Mouse (Mus musculus): ENCODE measurements around the gene Neu3. TPM values are rescaled to one million over a fixed set of nuclear protein-coding genes. Genes with fewer than 3 reads are reported as not detected.

The Neu3 gene
- polyA plus RNA-seq, 1 experiment from 2014 or later = 0.55 TPM

GRCm38 (mm10) chr7:99794096-99794495, 34.1 kb downstream of the Neu3 start:
- Histone ChIP-seq H3K27ac (no peak overlapping the region), H3K36me3 (ENCODE audit: inconsistent target) (no peaks in the 10 kb centered on the region), H3K79me2 (ENCODE audit: inconsistent target) (no peaks in the 10 kb centered on the region), H3K4me3 (ENCODE audit: inconsistent target) (no peak overlapping the region)
- 59% methylated on average over 2 of the region's 2 CpGs for WGBS (ENCODE audit: missing documents)

DNA sequence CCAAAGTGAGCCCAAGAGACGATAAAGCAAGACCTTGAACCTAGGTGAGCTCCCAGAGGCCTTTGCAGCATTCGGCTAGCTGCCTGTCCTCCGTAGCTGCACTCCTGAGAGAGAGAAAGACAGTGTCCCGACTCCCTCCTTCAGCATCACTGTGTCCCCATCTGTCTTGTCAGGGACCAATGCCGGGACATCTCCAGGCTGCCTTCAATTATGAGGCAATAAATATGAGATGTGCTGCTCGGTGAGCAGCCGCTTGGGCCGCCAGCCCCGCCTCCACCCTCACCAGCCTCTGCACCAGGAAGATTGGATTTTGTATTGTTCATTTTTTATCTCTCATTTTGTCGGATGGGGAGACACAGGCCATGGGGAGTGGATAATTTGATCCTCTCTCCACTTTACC, 37.4 kb downstream of the Neu3 start:
- H3K27ac ChIP-seq = no peak overlapping the region
- H3K4me3 ChIP-seq (ENCODE audit: inconsistent target) = no peak overlapping the region
- no peaks in the 10 kb centered on the region for H3K36me3 ChIP-seq (ENCODE audit: inconsistent target)
- WGBS (ENCODE audit: missing documents) = 90% methylated on average over 10 of the region's 10 CpGs
- no peaks in the 10 kb centered on the region for H3K79me2 ChIP-seq (ENCODE audit: inconsistent target)

GRCm38 (mm10) chr7:99788563-99788962, 39.7 kb downstream of the Neu3 start:
- H3K4me3 ChIP-seq (ENCODE audit: inconsistent target) = no peak overlapping the region
- H3K27ac ChIP-seq = no peak overlapping the region
- 79% methylated on average over 5 of the region's 5 CpGs for WGBS (ENCODE audit: missing documents)

GRCm38 (mm10) chr7:99787935-99788334, 40.3 kb downstream of the Neu3 start:
- 91% methylated on average over 2 of the region's 2 CpGs for WGBS (ENCODE audit: missing documents)
- no peak overlapping the region for H3K27ac ChIP-seq
- H3K4me3 ChIP-seq (ENCODE audit: inconsistent target) = no peak overlapping the region
- no peaks in the 10 kb centered on the region for H3K36me3 ChIP-seq (ENCODE audit: inconsistent target)
- H3K79me2 ChIP-seq (ENCODE audit: inconsistent target) = no peaks in the 10 kb centered on the region

More at GRCm38 (mm10) chr7:99788563-99788962, 39.7 kb downstream of the Neu3 start:
- H3K79me2 ChIP-seq (ENCODE audit: inconsistent target) = no peaks in the 10 kb centered on the region
- H3K36me3 ChIP-seq (ENCODE audit: inconsistent target) = no peaks in the 10 kb centered on the region

- Histone ChIP-seq H3K4me3 (ENCODE audit: inconsistent target) (no peak overlapping the region), H3K36me3 (ENCODE audit: inconsistent target) (no peaks in the 10 kb centered on the region), H3K79me2 (ENCODE audit: inconsistent target) (no peaks in the 10 kb centered on the region), H3K27ac (no peak overlapping the region)
- 91% methylated on average over 3 of the region's 3 CpGs for WGBS (ENCODE audit: missing documents)
Observed at GRCm38 (mm10) chr7:99786774-99787173, 41.4 kb downstream of the Neu3 start.

DNA sequence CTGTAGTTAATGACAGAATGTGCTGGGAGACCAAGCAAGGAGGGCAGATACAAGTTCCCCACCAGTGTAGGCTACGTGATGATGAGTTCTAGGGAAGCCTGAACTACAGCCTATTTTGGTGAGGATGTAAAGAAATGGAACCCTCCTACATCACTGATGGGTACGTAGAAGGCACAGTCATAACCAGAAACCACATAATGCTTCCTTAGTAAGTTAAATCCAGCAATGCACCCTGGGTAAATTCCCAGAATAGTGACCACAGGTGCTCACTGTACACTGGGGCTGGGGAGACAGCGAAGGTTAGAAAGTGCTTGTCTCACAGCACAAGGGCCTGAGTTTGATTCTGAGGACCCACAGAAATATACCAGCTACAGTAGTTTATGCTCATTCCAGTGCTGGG, 42.7 kb downstream of the Neu3 start:
- Histone ChIP-seq H3K36me3 (ENCODE audit: inconsistent target) (no peaks in the 10 kb centered on the region), H3K4me3 (ENCODE audit: inconsistent target) (no peak overlapping the region), H3K79me2 (ENCODE audit: inconsistent target) (no peaks in the 10 kb centered on the region), H3K27ac (no peak overlapping the region)
- 94% methylated on average over 3 of the region's 3 CpGs for WGBS (ENCODE audit: missing documents)

DNA sequence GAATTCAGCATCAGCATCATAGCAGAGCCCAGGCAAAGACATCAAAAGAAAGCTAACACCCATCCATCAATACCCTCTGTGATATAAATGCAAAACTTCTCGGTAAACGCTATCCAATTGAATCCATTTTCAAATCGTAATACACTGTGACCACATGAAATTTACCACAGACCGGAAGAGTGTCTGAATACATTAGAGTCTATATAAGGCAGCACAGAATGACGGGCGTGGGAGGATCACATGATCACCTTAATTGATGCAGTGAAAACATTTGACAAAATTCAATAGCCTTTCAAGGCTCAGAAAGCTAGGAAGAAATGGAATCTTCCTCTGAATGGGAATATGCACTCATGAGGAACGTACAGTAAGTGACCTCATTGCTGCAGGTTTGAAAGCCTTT, 44.8 kb downstream of the Neu3 start:
- H3K36me3 ChIP-seq (ENCODE audit: inconsistent target) = no peaks in the 10 kb centered on the region
- WGBS (ENCODE audit: missing documents) = 94% methylated on average over 7 of the region's 7 CpGs
- no peak overlapping the region for H3K4me3 ChIP-seq (ENCODE audit: inconsistent target)
- H3K27ac ChIP-seq = no peak overlapping the region
- no peaks in the 10 kb centered on the region for H3K79me2 ChIP-seq (ENCODE audit: inconsistent target)

GRCm38 (mm10) chr7:99781916-99782315, 46.3 kb downstream of the Neu3 start:
- Histone ChIP-seq H3K4me3 (ENCODE audit: inconsistent target) (no peak overlapping the region), H3K79me2 (ENCODE audit: inconsistent target) (no peaks in the 10 kb centered on the region), H3K36me3 (ENCODE audit: inconsistent target) (no peaks in the 10 kb centered on the region), H3K27ac (peak overlapping the region; percentile 63)
- 38% methylated on average over 2 of the region's 2 CpGs for WGBS (ENCODE audit: missing documents)

- Histone ChIP-seq H3K27ac (peak overlapping the region; percentile 63), H3K4me3 (ENCODE audit: inconsistent target) (no peak overlapping the region), H3K79me2 (ENCODE audit: inconsistent target) (no peaks in the 10 kb centered on the region), H3K36me3 (ENCODE audit: inconsistent target) (no peaks in the 10 kb centered on the region)
- 16% methylated on average over 5 of the region's 5 CpGs for WGBS (ENCODE audit: missing documents)
Observed at GRCm38 (mm10) chr7:99781385-99781784, 46.8 kb downstream of the Neu3 start.

DNA sequence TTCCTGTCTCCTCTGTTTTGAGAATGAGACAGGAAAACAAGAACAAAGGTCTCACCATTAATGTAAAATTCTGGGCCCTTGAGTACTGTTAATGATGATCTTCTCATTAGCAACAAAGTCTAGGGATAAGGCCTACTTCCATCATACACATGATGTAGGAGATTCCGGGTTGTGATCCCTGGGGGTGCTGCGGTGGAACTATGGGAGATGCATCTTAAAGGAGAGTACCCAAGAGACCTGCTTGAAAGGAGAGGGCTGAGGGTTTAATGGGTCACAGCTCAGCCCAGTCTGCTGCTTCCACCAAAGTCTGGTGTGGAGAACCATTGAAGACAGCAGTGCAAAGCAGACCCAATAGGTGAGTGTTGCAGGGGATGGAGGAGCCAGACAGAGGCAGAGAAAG, 65.0 kb downstream of the Neu3 start, which contains the start of gene Olfr521:
Gene Olfr521, plus strand, starts transcription at position 301 of the 400 bp plus-strand sequence.
- Histone ChIP-seq H3K36me3 (ENCODE audit: inconsistent target) (no peaks in the 10 kb centered on the region), H3K4me3 (ENCODE audit: inconsistent target) (no peak within 1 kb of the TSS), H3K27ac (no peak within 1 kb of the TSS), H3K79me2 (ENCODE audit: inconsistent target) (no peaks in the 10 kb centered on the region)
- 96% methylated on average over 2 of the region's 2 CpGs for WGBS (ENCODE audit: missing documents)

Other genes starting within 250 kb of the Neu3 start
- 1.1 to 3.4 TPM (median 2.4 TPM) in 3 replicates for gene Tpbgl, start 201.3 kb downstream of the Neu3 start, polyA plus RNA-seq (2018)
- gene Slco2b1, start 117.1 kb downstream of the Neu3 start, polyA plus RNA-seq (2018) = 9.7 to 16.8 TPM (median 10.0 TPM) in 3 replicates
- not detected in 3 replicates for gene Olfr520, start 98.1 kb downstream of the Neu3 start, polyA plus RNA-seq (2018)
- not detected in 3 replicates for gene Olfr521, start 64.9 kb downstream of the Neu3 start, polyA plus RNA-seq (2018)
- 0.11 to 0.12 TPM in 2 of 3 replicates, not detected in the other for gene Xrra1, start 30.7 kb upstream of the Neu3 start, polyA plus RNA-seq (2018)
- 165 to 201 TPM (median 180 TPM) in 3 replicates for gene Spcs2, start 35.0 kb upstream of the Neu3 start, polyA plus RNA-seq (2018)
- 10.4 to 15.0 TPM (median 11.8 TPM) in 3 replicates for gene Rnf169, start 152.0 kb upstream of the Neu3 start, polyA plus RNA-seq (2018)
- gene Chrdl2, start 177.8 kb upstream of the Neu3 start, polyA plus RNA-seq (2018) = not detected in 3 replicates

Data from macrophage (primary cell).